Mouse (Mus musculus) bone marrow, adult 2 months (tissue): Measurements from ENCODE around the gene Prmt8. TPM values are rescaled to one million over a fixed set of nuclear protein-coding genes. Genes with fewer than 3 reads are reported as not detected.

Source experiments
- H3K27ac ChIP-seq: fragments of 200-500 bp; 2 replicates; pipeline ENCODE4 v1.5.1; 2012; ENCODE audit warnings: low read depth, mild to moderate bottlenecking, control low read depth, inconsistent platforms, low read length; ENCODE audit not compliant: control insufficient read depth, poor library complexity, insufficient read depth
- H3K4me1 ChIP-seq: fragments of 200-500 bp; 2 replicates; pipeline ENCODE4 v1.6.1; 2011; ENCODE audit warnings: low read length; ENCODE audit not compliant: control insufficient read depth, insufficient read depth
- H3K4me3 ChIP-seq: fragments of 200-500 bp; replicated peaks from 2 replicates; pipeline ENCODE3; 2011; ENCODE audit warnings: mild to moderate bottlenecking, low read depth, low read length, control low read depth; ENCODE audit not compliant: control insufficient read depth
- CTCF ChIP-seq: fragments of 200-500 bp; IDR thresholded peaks from 2 replicates; pipeline ENCODE4 v1.5.1; 2011; ENCODE audit warnings: low read length, control low read depth; ENCODE audit not compliant: control insufficient read depth, insufficient read depth
- POLR2A ChIP-seq: fragments of 200-500 bp; IDR thresholded peaks from 2 replicates; pipeline ENCODE4 v1.6.1; 2011; ENCODE audit warnings: low read depth, mild to moderate bottlenecking, control low read depth, low read length, borderline replicate concordance; ENCODE audit not compliant: control insufficient read depth
- WGBS: fragments of 180-500 bp; shearing (Covaris S2); methylation state at CpG from one replicate; pipeline ENCODE4 v1.1.7; 2018; 5-methylcytosine and 5-hydroxymethylcytosine counted together
- polyA plus RNA-seq: library from polyadenylated mRNA; stranded (reverse); fragments of >200 nt; gene quantifications from 2 replicates; pipeline ENCODE4 v1.2.4, GENCODE M21; 2011; ENCODE audit warnings: low replicate concordance; ENCODE audit not compliant: missing spikeins, insufficient read depth, insufficient read length

Prmt8 gene
- polyA plus RNA-seq, 1 experiment, result not detected

- TF ChIP-seq POLR2A (no peak), CTCF (no peak)
- 88% methylated on average over 4 of the region's 4 CpGs for WGBS
- Histone ChIP-seq H3K4me3 (no peak overlapping the region), H3K4me1 (no peaks in the 10 kb centered on the region), H3K27ac (no peak overlapping the region)
These were observed 100.0 kb downstream of the Prmt8 start for GRCm38 (mm10) chr6:127669313-127669712.

DNA sequence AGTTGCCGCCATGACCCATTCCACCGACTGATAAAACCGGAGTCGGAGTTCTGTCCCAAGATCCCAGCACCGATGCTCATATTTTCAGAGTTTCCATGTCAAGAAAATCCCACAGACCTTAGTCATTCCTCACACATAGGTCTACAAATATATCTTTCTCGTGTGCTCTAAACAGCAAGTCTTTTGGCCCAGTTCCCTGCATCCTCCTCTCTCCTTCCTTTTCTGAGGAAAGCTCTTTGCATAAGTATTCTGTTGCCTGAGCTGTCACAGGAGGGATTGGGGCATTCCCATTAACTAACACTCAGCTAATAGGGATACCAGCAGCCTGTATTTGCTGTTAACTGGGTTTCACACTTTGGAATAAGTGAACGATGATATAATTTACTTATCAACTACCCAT is 106.0 kb downstream of the Prmt8 start:
- Histone ChIP-seq H3K4me3 (no peak overlapping the region), H3K4me1 (no peaks in the 10 kb centered on the region), H3K27ac (no peak overlapping the region)
- 85% methylated on average over 7 of the region's 7 CpGs for WGBS
- TF ChIP-seq POLR2A (no peak), CTCF (no peak)

- no peak for TF ChIP-seq POLR2A
- TF ChIP-seq CTCF, result no peak
- Histone ChIP-seq H3K4me3 (no peak overlapping the region), H3K4me1 (no peaks in the 10 kb centered on the region), H3K27ac (no peak overlapping the region)
- 86% methylated on average over 7 of the region's 7 CpGs for WGBS
These were observed 107.5 kb downstream of the Prmt8 start for GRCm38 (mm10) chr6:127661717-127662292.

DNA sequence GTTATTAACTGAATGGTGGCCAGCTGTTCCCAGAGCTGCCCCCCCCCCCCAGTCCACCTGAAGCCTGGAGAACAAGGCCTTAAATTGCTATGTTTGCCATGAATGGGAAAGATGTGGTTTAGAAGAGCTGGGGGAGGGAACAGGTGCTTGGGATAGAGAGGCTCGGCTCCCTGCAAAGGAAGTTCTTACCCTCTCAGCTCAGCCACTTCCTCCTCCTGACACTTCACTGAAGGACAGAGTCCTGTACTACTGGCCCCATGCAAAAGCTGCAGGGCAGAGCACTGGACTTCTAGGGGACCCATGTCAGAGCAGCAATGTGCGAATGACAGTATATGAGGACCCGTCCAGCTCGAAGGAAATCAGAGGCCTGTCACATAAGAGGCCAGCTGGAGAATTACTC is 109.3 kb downstream of the Prmt8 start:
- H3K4me3 ChIP-seq, result no peak overlapping the region
- no peaks in the 10 kb centered on the region for H3K4me1 ChIP-seq
- no peak for TF ChIP-seq CTCF
- TF ChIP-seq POLR2A, result no peak
- WGBS, result 78% methylated on average over 4 of the region's 4 CpGs
- no peak overlapping the region for H3K27ac ChIP-seq

DNA sequence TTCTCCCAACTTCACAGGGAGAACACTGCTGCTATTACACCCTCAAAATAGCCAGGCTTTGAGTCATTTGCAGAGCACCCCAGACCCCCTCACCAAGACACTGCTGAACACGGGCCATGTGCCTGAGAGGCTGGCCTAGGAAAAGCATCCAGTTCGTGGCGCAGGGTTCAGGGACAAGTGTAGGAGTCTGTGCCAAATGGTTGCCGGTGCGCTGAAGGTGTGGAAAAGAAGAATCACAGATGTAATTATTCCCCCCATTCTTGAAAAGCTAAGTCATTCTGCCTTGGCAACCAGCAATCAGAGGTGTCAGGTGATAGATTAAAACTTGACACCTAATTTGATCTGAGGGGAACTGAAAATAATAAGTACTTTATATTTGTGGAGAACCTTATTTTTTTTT is 109.8 kb downstream of the Prmt8 start:
- TF ChIP-seq CTCF (no peak), POLR2A (no peak)
- no peak overlapping the region for H3K4me3 ChIP-seq
- 87% methylated on average over 5 of the region's 5 CpGs for WGBS
- no peaks in the 10 kb centered on the region for H3K4me1 ChIP-seq
- no peak overlapping the region for H3K27ac ChIP-seq

DNA sequence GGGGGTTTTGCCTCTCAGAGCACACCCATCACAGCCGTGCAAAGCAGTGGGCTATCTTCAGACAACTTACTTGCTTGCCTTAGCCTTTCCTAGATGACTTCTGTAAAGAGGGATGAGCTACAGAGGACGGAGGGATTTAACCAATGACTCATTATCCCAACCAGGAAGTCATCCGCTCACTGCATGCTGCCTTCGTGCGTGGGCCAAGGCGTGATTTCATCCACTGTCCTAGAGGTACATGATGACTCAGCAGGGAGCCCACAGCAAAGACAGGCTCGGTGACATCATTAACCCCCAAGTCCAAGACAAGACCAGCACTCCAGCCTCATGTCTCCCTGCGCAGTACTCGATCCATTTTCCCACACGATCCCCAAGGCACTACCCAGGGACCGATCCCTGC is 112.1 kb downstream of the Prmt8 start:
- Histone ChIP-seq H3K27ac (no peak overlapping the region), H3K4me1 (no peaks in the 10 kb centered on the region), H3K4me3 (no peak overlapping the region)
- TF ChIP-seq CTCF (no peak), POLR2A (no peak)
- whole genome bisulfite sequencing, result 89% methylated on average over 11 of the region's 11 CpGs

- TF ChIP-seq POLR2A (no peak), CTCF (no peak)
- H3K27ac ChIP-seq, result no peak overlapping the region
- H3K4me1 ChIP-seq, result no peaks in the 10 kb centered on the region
- WGBS, result 84% methylated on average over 4 of the region's 4 CpGs
- H3K4me3 ChIP-seq, result no peak overlapping the region
These were observed 113.3 kb downstream of the Prmt8 start for GRCm38 (mm10) chr6:127655988-127656387.

- TF ChIP-seq POLR2A, result no peak
- no peak for TF ChIP-seq CTCF
- no peak overlapping the region for H3K27ac ChIP-seq
- no peak overlapping the region for H3K4me3 ChIP-seq
- WGBS, result 83% methylated on average over 8 of the region's 8 CpGs
- H3K4me1 ChIP-seq, result no peaks in the 10 kb centered on the region
These were observed 128.0 kb downstream of the Prmt8 start for GRCm38 (mm10) chr6:127641077-127641801.

Other genes with a start within 250 kb of the Prmt8 start
- 3.7 and 15.4 TPM in 2 replicates for gene Cracr2a, start 208.1 kb downstream of the Prmt8 start, polyA plus RNA-seq
- gene Tspan11, start 118.1 kb upstream of the Prmt8 start, polyA plus RNA-seq, result not detected in 2 replicates